Mouse (Mus musculus): ENCODE results near the gene Gtsf1. TPM values are rescaled to one million over a fixed set of nuclear protein-coding genes. Genes with fewer than 3 reads are reported as not detected.

The Gtsf1 gene
- polyA plus RNA-seq, 1 experiment = not detected

GRCm38 (mm10) chr15:103368179-103368940, 61.9 kb downstream of the Gtsf1 start:
- WGBS = 78% methylated on average over 4 of the region's 4 CpGs
- Histone ChIP-seq H3K4me1 (ENCODE audit: control insufficient read depth, insufficient read depth, low read length) (peaks cover 6% of the 10 kb centered on the region), H3K4me3 (replicated peaks; ENCODE audit: extremely low read depth, low read depth, low read length) (no peak overlapping the region)
- no peak for DNase-seq
- TF ChIP-seq POLR2A (IDR thresholded peaks at IDR 0.05; ENCODE audit: borderline replicate concordance, extremely low read depth, low read depth, low read length) (no peak), CTCF (IDR thresholded peaks at IDR 0.05; ENCODE audit: insufficient read depth, low read length) (no peak)

DNA sequence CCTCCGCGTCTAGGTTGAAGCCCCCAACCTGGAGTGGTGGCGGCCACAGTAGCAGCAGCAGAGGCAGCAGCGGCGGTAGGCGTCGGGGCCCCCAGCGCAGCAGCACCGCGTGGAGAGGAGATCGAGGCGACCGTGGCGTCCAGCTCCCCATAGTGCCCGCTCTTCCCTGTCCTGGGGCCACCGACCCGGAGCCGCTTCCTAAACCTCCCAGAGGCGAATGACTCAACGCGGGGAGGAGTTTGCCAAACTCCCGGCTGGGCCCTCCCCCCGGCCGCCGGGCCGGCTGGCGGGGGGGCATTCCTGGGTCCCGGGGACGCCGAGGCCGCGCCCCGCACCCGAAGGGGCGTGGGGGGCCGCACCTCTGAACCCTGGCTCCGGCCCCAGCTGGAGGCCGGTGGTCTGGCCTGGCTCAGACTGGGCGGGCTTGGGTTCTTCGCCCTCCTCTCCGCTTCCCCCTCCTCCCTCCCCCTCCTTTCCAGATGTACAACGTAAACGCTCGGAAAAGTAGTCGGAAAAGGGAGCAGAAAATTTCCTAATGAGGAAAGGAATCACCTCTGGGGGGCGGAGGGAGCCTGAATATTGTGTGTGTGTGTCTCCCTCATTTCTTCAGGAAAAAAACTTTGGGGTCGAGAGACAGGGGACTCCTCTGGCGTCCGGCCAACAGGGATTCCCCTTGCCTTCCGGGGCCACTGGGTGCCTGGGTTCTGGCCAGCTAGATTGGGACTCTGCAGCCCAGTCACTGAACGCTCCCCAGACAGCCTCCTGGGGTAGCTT, 63.7 kb downstream of the Gtsf1 start, which contains the start of gene Itga5:
Itga5 (minus strand) TSS at position 388 of the 774 bp plus-strand sequence.
- peaks cover 9% of the 10 kb centered on the region for H3K4me1 ChIP-seq (ENCODE audit: control insufficient read depth, insufficient read depth, low read length)
- peak; percentile 75; the same call in 1 of the 2 replicates for TF ChIP-seq POLR2A (IDR thresholded peaks at IDR 0.05; ENCODE audit: borderline replicate concordance, extremely low read depth, low read depth, low read length)
- no peak for TF ChIP-seq CTCF (IDR thresholded peaks at IDR 0.05; ENCODE audit: insufficient read depth, low read length)
- peak within 1 kb of the TSS; percentile 87 for H3K4me3 ChIP-seq (replicated peaks; ENCODE audit: extremely low read depth, low read depth, low read length)
- WGBS = under 1% methylated on average over 51 of the region's 51 CpGs
- peak; percentile 78 for DNase-seq

GRCm38 (mm10) chr15:103365471-103366375, 64.5 kb downstream of the Gtsf1 start:
- TF ChIP-seq CTCF (IDR thresholded peaks at IDR 0.05; ENCODE audit: insufficient read depth, low read length) = no peak
- TF ChIP-seq POLR2A (IDR thresholded peaks at IDR 0.05; ENCODE audit: borderline replicate concordance, extremely low read depth, low read depth, low read length) = 0 out of 2 replicates have a peak, but pooled peaks have one; percentile 9
- Histone ChIP-seq H3K4me1 (ENCODE audit: control insufficient read depth, insufficient read depth, low read length) (peaks cover 13% of the 10 kb centered on the region), H3K4me3 (replicated peaks; ENCODE audit: extremely low read depth, low read depth, low read length) (peak overlapping the region; percentile 87)
- peak; percentile 48 for DNase-seq
- 1% methylated on average over 51 of the region's 51 CpGs for WGBS

- Histone ChIP-seq H3K4me1 (ENCODE audit: control insufficient read depth, insufficient read depth, low read length) (peaks cover 13% of the 10 kb centered on the region), H3K4me3 (replicated peaks; ENCODE audit: extremely low read depth, low read depth, low read length) (peak overlapping the region; percentile 6)
- no peak for DNase-seq
- WGBS = 33% methylated on average over 4 of the region's 4 CpGs
- TF ChIP-seq CTCF (IDR thresholded peaks at IDR 0.05; ENCODE audit: insufficient read depth, low read length) = no peak
- TF ChIP-seq POLR2A (IDR thresholded peaks at IDR 0.05; ENCODE audit: borderline replicate concordance, extremely low read depth, low read depth, low read length) = no peak
Measured at GRCm38 (mm10) chr15:103364761-103365160, 65.5 kb downstream of the Gtsf1 start.

- Histone ChIP-seq H3K4me3 (replicated peaks; ENCODE audit: extremely low read depth, low read depth, low read length) (no peak overlapping the region), H3K4me1 (ENCODE audit: control insufficient read depth, insufficient read depth, low read length) (peaks cover 13% of the 10 kb centered on the region)
- TF ChIP-seq CTCF (IDR thresholded peaks at IDR 0.05; ENCODE audit: insufficient read depth, low read length) (no peak), POLR2A (IDR thresholded peaks at IDR 0.05; ENCODE audit: borderline replicate concordance, extremely low read depth, low read depth, low read length) (no peak)
- WGBS = 22% methylated on average over 1 of the region's 1 CpGs
- DNase-seq = no peak
Measured at GRCm38 (mm10) chr15:103363809-103364208, 66.5 kb downstream of the Gtsf1 start.

DNA sequence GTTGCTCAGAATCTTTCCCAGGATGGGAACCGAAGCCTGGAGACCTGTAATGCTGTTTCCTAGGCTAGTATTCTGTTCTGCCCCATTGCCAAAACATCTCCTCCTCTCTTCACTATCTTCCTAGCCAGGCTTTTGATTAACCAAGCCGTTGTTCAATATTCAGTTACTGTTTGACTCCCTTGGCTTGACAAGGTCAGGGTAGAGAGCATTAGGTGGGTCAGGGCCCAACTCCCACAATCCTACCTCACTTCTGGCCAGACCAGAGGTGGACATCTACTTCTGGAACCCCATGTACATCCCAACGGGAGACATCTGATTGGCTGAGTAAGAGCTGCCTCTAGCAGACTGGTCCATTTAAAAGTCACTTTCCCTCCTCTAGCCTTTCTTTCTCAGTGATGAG, 67.3 kb downstream of the Gtsf1 start:
- Histone ChIP-seq H3K4me3 (replicated peaks; ENCODE audit: extremely low read depth, low read depth, low read length) (no peak overlapping the region), H3K4me1 (ENCODE audit: control insufficient read depth, insufficient read depth, low read length) (peaks cover 19% of the 10 kb centered on the region)
- DNase-seq = no peak
- no peak for TF ChIP-seq CTCF (IDR thresholded peaks at IDR 0.05; ENCODE audit: insufficient read depth, low read length)
- WGBS = 73% methylated on average over 3 of the region's 3 CpGs

DNA sequence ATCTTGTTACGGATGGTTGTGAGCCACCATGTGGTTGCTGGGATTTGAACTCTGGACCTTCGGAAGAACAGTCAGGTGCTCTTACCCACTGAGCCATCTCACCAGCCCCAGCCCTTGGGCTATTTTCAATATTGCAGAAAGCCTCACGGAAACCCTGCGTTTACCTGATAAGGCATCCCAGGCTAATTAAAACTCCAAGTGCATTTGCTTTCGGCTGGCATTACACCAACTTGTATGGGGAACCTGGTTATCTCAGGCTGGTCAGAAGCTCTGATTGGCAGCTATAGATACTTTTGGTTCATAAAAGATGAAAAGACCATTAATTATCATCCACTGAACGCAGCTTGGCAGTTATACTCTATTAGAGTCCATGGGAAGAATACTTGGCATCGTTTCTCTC, 67.9 kb downstream of the Gtsf1 start:
- H3K4me3 ChIP-seq (replicated peaks; ENCODE audit: extremely low read depth, low read depth, low read length) = no peak overlapping the region
- WGBS = 76% methylated on average over 7 of the region's 7 CpGs
- no peak for TF ChIP-seq POLR2A (IDR thresholded peaks at IDR 0.05; ENCODE audit: borderline replicate concordance, extremely low read depth, low read depth, low read length)
- TF ChIP-seq CTCF (IDR thresholded peaks at IDR 0.05; ENCODE audit: insufficient read depth, low read length) = no peak
- no peak for DNase-seq
- peaks cover 19% of the 10 kb centered on the region for H3K4me1 ChIP-seq (ENCODE audit: control insufficient read depth, insufficient read depth, low read length)

GRCm38 (mm10) chr15:103361269-103361668, 69.0 kb downstream of the Gtsf1 start:
- 26% methylated on average over 1 of the region's 1 CpGs for WGBS
- Histone ChIP-seq H3K4me1 (ENCODE audit: control insufficient read depth, insufficient read depth, low read length) (peaks cover 15% of the 10 kb centered on the region), H3K4me3 (replicated peaks; ENCODE audit: extremely low read depth, low read depth, low read length) (no peak overlapping the region)
- no peak for DNase-seq
- no peak for TF ChIP-seq POLR2A (IDR thresholded peaks at IDR 0.05; ENCODE audit: borderline replicate concordance, extremely low read depth, low read depth, low read length)
- TF ChIP-seq CTCF (IDR thresholded peaks at IDR 0.05; ENCODE audit: insufficient read depth, low read length) = no peak

All from lung, adult 2 months (tissue).